Mouse (Mus musculus) liver, adult 2 months (tissue): Measurements from ENCODE around the gene Cenpp.

Experiments
- CTCF ChIP-seq: fragments of 200-500 bp; IDR thresholded peaks from 2 replicates; pipeline ENCODE4 v1.5.1; 2011; ENCODE audit warnings: low read depth, low read length, control low read depth
- POLR2A ChIP-seq: fragments of 200-500 bp; IDR thresholded peaks from 2 replicates; pipeline ENCODE4 v1.6.1; 2011; ENCODE audit warnings: low read length, control low read depth; ENCODE audit not compliant: insufficient read depth; ENCODE audit errors: extremely low read depth

- TF ChIP-seq POLR2A (no peak), CTCF (no peak)
These were observed 82.2 kb downstream of the Cenpp start for GRCm38 (mm10) chr13:49570371-49570770.
